Mouse (Mus musculus): Measurements from ENCODE around the gene Ccdc137.

GRCm38 (mm10) chr11:120500357-120500756 lies 42.4 kb downstream of the Ccdc137 start:
- TF ChIP-seq USF1 (IDR thresholded peaks at IDR 0.05; ENCODE audit: low read depth) = no peak
- no peak for TF ChIP-seq CTCF (IDR thresholded peaks at IDR 0.05; ENCODE audit: control insufficient read depth, insufficient read depth, insufficient read length)
- TF ChIP-seq MYOG (IDR thresholded peaks at IDR 0.05; ENCODE audit: control insufficient read depth, extremely low read depth, insufficient read length) = no peak

Data from C2C12 (cell line).